Mouse (Mus musculus) yolk sac, embryonic 10.5 days (tissue): Measurements from ENCODE around the gene Atp13a2.

ENCODE experiments used
- DNase-seq: peaks from one replicate; pipeline ENCODE4 v3.0.0-alpha.2; 2017; ENCODE audit warnings: low spot score

Gene Atp13a2

DNA sequence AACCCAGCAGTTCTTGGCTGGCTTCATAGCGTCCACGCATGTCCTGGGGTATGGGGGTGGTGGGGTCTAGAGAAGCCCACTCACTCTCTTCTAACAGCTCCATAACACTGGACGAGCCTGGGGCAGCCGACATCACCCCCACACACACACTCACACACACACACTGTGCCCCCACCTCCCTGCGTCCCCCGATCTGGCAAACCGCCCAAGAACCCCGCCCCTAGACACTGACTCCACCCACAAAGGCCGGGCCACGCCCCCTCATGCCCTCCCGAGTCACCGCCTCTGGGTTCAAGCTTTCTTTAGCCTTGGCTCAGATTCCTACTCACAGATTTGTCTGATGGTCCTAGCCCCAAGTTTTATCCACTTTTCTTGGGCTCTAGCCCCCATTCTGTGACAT, 54.4 kb downstream of the Atp13a2 start:
- DNase-seq = no peak

DNA sequence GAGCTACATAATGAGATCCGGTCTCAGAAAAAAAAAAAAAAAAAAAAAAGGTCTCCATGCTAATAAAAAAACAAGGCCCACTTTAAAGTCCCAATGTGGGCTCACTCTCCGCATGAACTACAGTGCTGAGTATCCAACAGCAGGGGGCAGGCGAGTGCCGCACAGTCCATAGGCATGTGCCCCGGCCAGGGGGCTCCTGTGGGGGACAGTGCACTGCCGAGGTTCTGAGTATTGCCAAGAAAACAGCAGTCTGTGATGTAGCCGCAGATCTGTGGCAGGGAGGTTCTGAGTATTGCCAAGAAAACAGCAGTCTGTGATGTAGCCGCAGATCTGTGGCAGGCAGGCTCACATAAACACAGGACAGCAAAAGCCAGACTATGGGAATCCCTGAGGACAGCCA, 58.1 kb downstream of the Atp13a2 start:
- DNase-seq = peak; percentile 24

GRCm38 (mm10) chr4:141048810-141049475, 62.3 kb downstream of the Atp13a2 start:
- DNase-seq = no peak

DNA sequence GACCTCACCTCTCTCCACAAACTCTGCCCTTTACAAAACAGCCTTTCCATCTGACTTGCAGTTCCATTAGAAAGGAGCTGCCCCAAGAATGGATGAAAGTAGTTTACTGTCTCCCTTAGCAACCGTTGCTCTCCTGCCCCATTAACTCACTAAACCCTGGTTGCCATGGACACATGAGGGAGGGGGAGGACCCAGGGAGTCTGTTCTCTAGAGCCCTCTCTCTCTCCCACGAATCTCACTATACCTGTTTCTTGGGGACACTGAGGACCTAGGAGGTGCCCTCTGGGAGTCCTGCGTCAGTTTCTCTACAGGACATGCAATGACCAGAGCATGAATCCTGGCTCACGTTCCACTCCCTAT, 62.8 kb downstream of the Atp13a2 start:
- DNase-seq = no peak

DNA sequence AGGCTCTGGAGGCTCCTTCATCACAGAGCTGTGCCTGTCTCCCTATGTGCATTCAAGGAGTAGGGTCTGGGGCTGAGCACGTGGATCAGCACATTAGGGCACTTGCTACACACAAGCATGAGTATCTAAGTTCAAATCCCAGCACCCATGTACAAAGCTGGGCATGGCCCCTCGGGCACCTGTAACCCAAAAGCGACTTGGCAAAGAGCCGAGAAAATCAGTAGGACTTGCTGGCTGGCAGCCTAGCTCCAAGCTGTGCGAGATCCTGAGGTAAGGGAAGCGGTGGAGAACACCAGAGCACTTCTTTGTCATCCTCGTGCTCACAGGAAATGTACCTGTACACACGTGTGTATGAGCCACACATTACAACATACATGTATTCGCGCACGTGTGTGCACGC, 65.8 kb downstream of the Atp13a2 start:
- no peak for DNase-seq

DNA sequence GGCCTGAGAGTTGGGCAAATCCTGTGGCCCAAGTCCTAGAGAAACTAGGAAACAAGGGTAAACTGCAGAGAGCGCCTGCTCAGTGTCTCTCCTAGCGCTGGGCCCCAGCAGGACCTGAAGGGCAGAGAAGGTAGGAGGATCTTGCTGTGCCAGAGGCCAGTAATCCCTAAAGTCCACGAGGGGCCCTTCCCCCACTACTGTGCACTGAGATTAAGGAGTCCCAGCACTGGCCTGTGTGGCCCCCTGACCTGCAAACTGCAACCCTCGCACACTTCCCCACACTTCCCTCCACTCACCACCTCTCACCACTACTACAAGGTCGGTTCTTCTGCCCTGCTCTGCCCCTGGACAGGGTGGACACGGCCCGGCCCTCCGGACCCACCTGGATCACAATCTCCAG, 66.5 kb downstream of the Atp13a2 start:
- no peak for DNase-seq

GRCm38 (mm10) chr4:141053568-141054161, 67.0 kb downstream of the Atp13a2 start:
- DNase-seq = no peak
